ENCODE assay signal across 10 mouse cellular contexts in genomic region chr16:93458598-93459496, GRCm38 (mm10).
DNase-seq lines count a peak whose midpoint lies in the region; ATAC-seq and TF ChIP-seq lines count a peak whose summit lies in the region.
"Had no signal": no experiment of that assay in that cellular context is flagged by ENCODE, and none has a peak within 500 bp of the region (broad histone marks: within the 10 kb centered on the region; RNA-seq: fewer than 3 reads in every experiment).

No protein-coding gene starts in this region.

- TF ChIP-seq CTCF in E14TG2a.4 (conservative IDR thresholded peaks at IDR 0.05; ENCODE audit: low read length), result no peak
- no peak for TF ChIP-seq CTCF in cerebellum, adult 2 months (IDR thresholded peaks at IDR 0.05; ENCODE audit: borderline replicate concordance, insufficient read depth, low read depth, low read length)

- no peaks in the 10 kb centered on the region for H3K36me3 ChIP-seq in heart, embryonic 13.5 days
- H3K36me3 ChIP-seq in E14TG2a.4 (ENCODE audit: insufficient read depth, low read length), result no peaks in the 10 kb centered on the region
- no peaks in the 10 kb centered on the region for H3K36me3 ChIP-seq in limb, embryonic 10.5 days
- no peaks in the 10 kb centered on the region for H3K36me3 ChIP-seq in liver, embryonic 12.5 days
- H3K36me3 ChIP-seq: stomach, embryonic 15.5 days had no signal

- peak overlapping the region; percentile 27; the same call in 1 of the 2 replicates for H3K4me2 ChIP-seq in heart, embryonic 13.5 days
- H3K4me2 ChIP-seq in liver, embryonic 12.5 days, result no peak overlapping the region
- H3K4me2 ChIP-seq: stomach, embryonic 15.5 days had no signal

- no peak overlapping the region for H3K4me3 ChIP-seq in heart, embryonic 13.5 days
- peak overlapping the region; percentile 49; the same call in 1 of the 2 replicates for H3K4me3 ChIP-seq in E14TG2a.4 (replicated peaks; ENCODE audit: low read length)
- no peak overlapping the region for H3K4me3 ChIP-seq in limb, embryonic 10.5 days
- H3K4me3 ChIP-seq in liver, embryonic 12.5 days, result no peak overlapping the region
- H3K4me3 ChIP-seq in cerebellum, adult 2 months (replicated peaks; ENCODE audit: insufficient read depth, low read depth, low read length), result no peak overlapping the region
- H3K4me3 ChIP-seq: stomach, embryonic 15.5 days had no signal

- H3K27me3 ChIP-seq in heart, embryonic 13.5 days (replicated peaks), result peaks cover 26% of the 10 kb centered on the region
- H3K27me3 ChIP-seq in E14TG2a.4 (ENCODE audit: insufficient read depth, low read length), result peaks cover 25% of the 10 kb centered on the region
- H3K27me3 ChIP-seq in limb, embryonic 10.5 days (ENCODE audit: low read depth, poor library complexity, severe bottlenecking), result peaks cover 20% of the 10 kb centered on the region
- H3K27me3 ChIP-seq in liver, embryonic 12.5 days (replicated peaks), result peaks cover 24% of the 10 kb centered on the region; the same call in 1 of the 2 replicates
- H3K27me3 ChIP-seq in cerebellum, adult 2 months (ENCODE audit: control insufficient read depth, insufficient read depth, low read length), result no peaks in the 10 kb centered on the region
- H3K27me3 ChIP-seq: stomach, embryonic 15.5 days had no signal

- 32% methylated on average over 25 of the region's 25 CpGs for WGBS in heart, embryonic 13.5 days
- 41% methylated on average over 25 of the region's 25 CpGs for WGBS in limb, embryonic 10.5 days
- 47% methylated on average over 24 of the region's 25 CpGs for WGBS in liver, embryonic 12.5 days (ENCODE audit: insufficient replicate concordance)
- WGBS in cerebellum, adult 2 months, result 44% methylated on average over 25 of the region's 25 CpGs

- no peak for ATAC-seq in heart, embryonic 13.5 days (ENCODE audit: extremely low read depth, insufficient number of reproducible peaks, low FRiP score, low TSS enrichment)
- ATAC-seq in liver, embryonic 12.5 days, result no peak

- H3K27ac ChIP-seq in heart, embryonic 13.5 days (replicated peaks), result peak overlapping the region; percentile 60
- H3K27ac ChIP-seq in limb, embryonic 10.5 days, result peak overlapping the region; percentile 73
- no peak overlapping the region for H3K27ac ChIP-seq in liver, embryonic 12.5 days
- H3K27ac ChIP-seq in cerebellum, adult 2 months (ENCODE audit: insufficient read depth, low read length), result no peak overlapping the region
- H3K27ac ChIP-seq: stomach, embryonic 15.5 days had no signal

- no peak for DNase-seq in heart, adult 18-20 months
- peak; percentile 75 for DNase-seq in embryo, embryonic 11 days
- peak; percentile 40 for DNase-seq in limb, embryonic 10.5 days (ENCODE audit: low spot score)
- DNase-seq in gastrocnemius, adult 18-20 months (ENCODE audit: low spot score), result no peak
- DNase-seq in cerebellum, adult 2 months, result no peak
- DNase-seq: kidney, postnatal 10 days had no signal

- H3K4me1 ChIP-seq in heart, embryonic 13.5 days, result peaks cover 35% of the 10 kb centered on the region
- peaks cover 58% of the 10 kb centered on the region for H3K4me1 ChIP-seq in E14TG2a.4 (replicated peaks; ENCODE audit: low read depth, low read length)
- H3K4me1 ChIP-seq in limb, embryonic 10.5 days, result peaks cover 40% of the 10 kb centered on the region
- peaks cover 4% of the 10 kb centered on the region; the same call in 1 of the 2 replicates for H3K4me1 ChIP-seq in liver, embryonic 12.5 days
- no peaks in the 10 kb centered on the region for H3K4me1 ChIP-seq in cerebellum, adult 2 months (ENCODE audit: control insufficient read depth, insufficient read depth, low read length)

- no peaks in the 10 kb centered on the region for H3K9me3 ChIP-seq in heart, embryonic 13.5 days
- no peaks in the 10 kb centered on the region for H3K9me3 ChIP-seq in E14TG2a.4 (ENCODE audit: low read length)
- H3K9me3 ChIP-seq in limb, embryonic 10.5 days (replicated peaks), result no peaks in the 10 kb centered on the region
- H3K9me3 ChIP-seq in liver, embryonic 12.5 days (replicated peaks), result no peaks in the 10 kb centered on the region
- H3K9me3 ChIP-seq: stomach, embryonic 15.5 days had no signal

- peak overlapping the region; percentile 13; the same call in 1 of the 2 replicates for H3K9ac ChIP-seq in heart, embryonic 13.5 days
- H3K9ac ChIP-seq in liver, embryonic 12.5 days, result no peak overlapping the region
- H3K9ac ChIP-seq: stomach, embryonic 15.5 days had no signal

- TF ChIP-seq POLR2A in cerebellum, adult 2 months (IDR thresholded peaks at IDR 0.05; ENCODE audit: borderline replicate concordance, insufficient read depth, low read length), result no peak

Comparison
In these comparisons a context has a peak if more than half of its experiments do, and no peak if none do; other contexts are left out.
1. H3K27ac ChIP-seq: peak in heart, embryonic 13.5 days (single experiment) and limb, embryonic 10.5 days (single experiment); none in liver, embryonic 12.5 days (single experiment) and cerebellum, adult 2 months (single experiment).
2. DNase-seq: peak in embryo, embryonic 11 days (single experiment) and limb, embryonic 10.5 days (single experiment); none in heart, adult 18-20 months (0 of 2), gastrocnemius, adult 18-20 months (single experiment) and cerebellum, adult 2 months (0 of 2).